Mouse (Mus musculus): ENCODE data around the gene Gm4952. TPM values are rescaled to one million over a fixed set of nuclear protein-coding genes. Genes with fewer than 3 reads are reported as not detected.

Gene Gm4952
- polyA plus RNA-seq, 1 experiment from 2014 or later: 0.10 TPM

- 85% methylated on average over 2 of the region's 2 CpGs for WGBS
- Histone ChIP-seq H3K4me1 (replicated peaks) (peaks cover 16% of the 10 kb centered on the region), H3K4me2 (no peak overlapping the region), H3K27ac (replicated peaks) (no peak overlapping the region), H3K27me3 (no peaks in the 10 kb centered on the region), H3K4me3 (no peak overlapping the region), H3K9me3 (no peaks in the 10 kb centered on the region), H3K36me3 (no peaks in the 10 kb centered on the region), H3K9ac (no peak overlapping the region)
- ATAC-seq (ENCODE audit: low FRiP score, low read depth): no peak
Measured at GRCm38 (mm10) chr19:12575514-12575913, 24.3 kb upstream of the Gm4952 start.

- Histone ChIP-seq H3K36me3 (no peaks in the 10 kb centered on the region), H3K4me2 (no peak overlapping the region), H3K4me3 (no peak overlapping the region), H3K9ac (no peak overlapping the region), H3K27ac (replicated peaks) (no peak overlapping the region), H3K27me3 (no peaks in the 10 kb centered on the region), H3K4me1 (replicated peaks) (peaks cover 16% of the 10 kb centered on the region), H3K9me3 (no peaks in the 10 kb centered on the region)
- no peak for ATAC-seq (ENCODE audit: low FRiP score, low read depth)
- 89% methylated on average over 2 of the region's 2 CpGs for WGBS
Measured at GRCm38 (mm10) chr19:12576639-12577038, 23.1 kb upstream of the Gm4952 start.

GRCm38 (mm10) chr19:12585310-12585709 is 14.5 kb upstream of the Gm4952 start:
- ATAC-seq (ENCODE audit: low FRiP score, low read depth): no peak
- Histone ChIP-seq H3K4me2 (no peak overlapping the region), H3K9me3 (no peaks in the 10 kb centered on the region), H3K4me1 (replicated peaks) (no peaks in the 10 kb centered on the region), H3K27ac (replicated peaks) (no peak overlapping the region), H3K4me3 (no peak overlapping the region), H3K9ac (no peak overlapping the region), H3K27me3 (no peaks in the 10 kb centered on the region), H3K36me3 (no peaks in the 10 kb centered on the region)
- 88% methylated on average over 4 of the region's 4 CpGs for WGBS

DNA sequence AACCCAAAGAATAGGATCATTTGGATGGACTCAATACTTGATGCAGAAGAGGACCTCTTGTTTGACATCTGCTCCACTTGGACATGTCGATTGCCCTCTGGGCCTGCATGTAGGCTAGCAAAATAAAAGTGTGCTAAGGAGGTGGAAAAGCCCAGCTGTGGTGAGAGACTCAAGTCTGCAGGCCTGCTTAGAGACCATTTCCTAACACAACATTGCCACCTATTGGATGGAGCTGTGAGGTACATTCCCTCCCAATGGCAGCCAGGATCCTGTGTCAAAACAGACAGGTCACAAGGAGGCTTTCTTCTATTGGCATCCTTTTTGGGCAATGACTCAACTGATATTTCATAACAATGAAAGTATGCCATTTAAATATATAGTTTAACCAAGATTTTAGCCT is 7.9 kb upstream of the Gm4952 start:
- Histone ChIP-seq H3K4me2 (no peak overlapping the region), H3K36me3 (no peaks in the 10 kb centered on the region), H3K9ac (no peak overlapping the region), H3K27me3 (no peaks in the 10 kb centered on the region), H3K4me3 (no peak overlapping the region), H3K4me1 (replicated peaks) (peaks cover 7% of the 10 kb centered on the region), H3K27ac (replicated peaks) (no peak overlapping the region), H3K9me3 (no peaks in the 10 kb centered on the region)
- ATAC-seq (ENCODE audit: low FRiP score, low read depth): 0 out of 2 replicates have a peak, but pooled peaks have one; percentile 27
- 16% methylated on average over 1 of the region's 1 CpGs for WGBS

DNA sequence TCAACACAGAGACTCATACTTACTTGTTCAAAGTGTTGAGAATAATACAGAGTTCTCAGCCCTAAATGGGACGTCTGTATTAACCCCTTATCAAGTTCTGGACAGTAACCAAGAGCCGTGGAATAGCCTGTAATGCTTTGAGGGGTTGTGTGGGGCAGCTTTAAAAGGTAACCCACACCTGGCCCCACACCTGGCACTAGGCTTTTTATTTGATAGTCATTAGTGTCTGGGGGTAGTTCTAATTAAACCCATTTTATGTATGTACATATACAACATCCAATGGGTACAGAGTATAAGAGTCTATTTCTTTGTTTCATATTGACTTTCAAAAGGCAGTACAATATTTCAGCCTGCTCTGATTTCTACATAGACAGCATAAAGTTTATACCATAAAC is 4.6 kb upstream of the Gm4952 start:
- WGBS: 59% methylated on average over 2 of the region's 2 CpGs
- no peaks in the 10 kb centered on the region for H3K27me3 ChIP-seq
- peaks cover 11% of the 10 kb centered on the region for H3K4me1 ChIP-seq (replicated peaks)
- no peaks in the 10 kb centered on the region for H3K36me3 ChIP-seq
- peak overlapping the region; percentile 83 for H3K4me3 ChIP-seq
- H3K4me2 ChIP-seq: peak overlapping the region; percentile 86
- no peaks in the 10 kb centered on the region for H3K9me3 ChIP-seq
- ATAC-seq (ENCODE audit: low FRiP score, low read depth): no peak
- peak overlapping the region; percentile 89 for H3K9ac ChIP-seq
- H3K27ac ChIP-seq (replicated peaks): peak overlapping the region; percentile 88

DNA sequence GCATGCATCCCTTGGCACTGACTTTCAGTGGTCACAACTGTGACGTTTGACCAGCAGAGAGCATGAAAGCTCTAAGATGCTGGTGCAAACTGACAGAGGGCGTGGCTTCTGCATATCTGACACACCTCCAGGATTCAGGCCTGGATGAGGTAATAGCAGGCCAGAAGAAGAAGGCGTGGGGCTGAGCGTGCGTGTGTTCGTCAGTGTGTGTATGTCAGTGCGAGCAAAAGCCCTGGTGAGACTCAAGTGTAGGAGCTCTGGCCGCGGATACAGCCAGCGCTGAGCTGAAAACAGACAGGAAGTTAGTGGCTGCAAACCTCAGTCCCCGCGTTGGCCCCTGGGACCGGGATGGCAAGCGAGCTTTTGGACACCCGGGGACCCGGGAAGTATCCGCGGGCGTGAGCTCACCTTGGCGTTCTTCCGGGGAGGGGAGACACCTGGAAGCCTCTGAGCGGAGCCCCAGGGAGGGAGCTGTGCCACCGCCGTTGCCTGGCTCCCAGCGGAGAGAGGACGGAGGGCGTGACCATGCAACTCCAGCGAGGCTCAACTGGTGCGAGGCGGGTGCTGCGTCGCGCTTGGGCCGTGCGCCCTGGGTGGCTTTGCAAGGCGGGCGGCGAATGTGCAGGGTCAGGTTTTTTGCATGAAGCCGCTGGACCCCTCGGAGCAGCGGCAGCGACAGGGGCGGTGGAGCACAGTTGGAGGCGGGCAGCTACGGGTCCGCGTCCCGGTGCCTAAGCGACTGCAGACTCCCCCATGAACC is 4.1 kb upstream of the Gm4952 start:
- peaks cover 11% of the 10 kb centered on the region for H3K4me1 ChIP-seq (replicated peaks)
- peak overlapping the region; percentile 83 for H3K4me3 ChIP-seq
- peak overlapping the region; percentile 86 for H3K4me2 ChIP-seq
- no peaks in the 10 kb centered on the region for H3K36me3 ChIP-seq
- no peaks in the 10 kb centered on the region for H3K9me3 ChIP-seq
- 1% methylated on average over 49 of the region's 49 CpGs for WGBS
- peak overlapping the region; percentile 89 for H3K9ac ChIP-seq
- no peaks in the 10 kb centered on the region for H3K27me3 ChIP-seq
- ATAC-seq (ENCODE audit: low FRiP score, low read depth): peak; percentile 96
- H3K27ac ChIP-seq (replicated peaks): peak overlapping the region; percentile 88

DNA sequence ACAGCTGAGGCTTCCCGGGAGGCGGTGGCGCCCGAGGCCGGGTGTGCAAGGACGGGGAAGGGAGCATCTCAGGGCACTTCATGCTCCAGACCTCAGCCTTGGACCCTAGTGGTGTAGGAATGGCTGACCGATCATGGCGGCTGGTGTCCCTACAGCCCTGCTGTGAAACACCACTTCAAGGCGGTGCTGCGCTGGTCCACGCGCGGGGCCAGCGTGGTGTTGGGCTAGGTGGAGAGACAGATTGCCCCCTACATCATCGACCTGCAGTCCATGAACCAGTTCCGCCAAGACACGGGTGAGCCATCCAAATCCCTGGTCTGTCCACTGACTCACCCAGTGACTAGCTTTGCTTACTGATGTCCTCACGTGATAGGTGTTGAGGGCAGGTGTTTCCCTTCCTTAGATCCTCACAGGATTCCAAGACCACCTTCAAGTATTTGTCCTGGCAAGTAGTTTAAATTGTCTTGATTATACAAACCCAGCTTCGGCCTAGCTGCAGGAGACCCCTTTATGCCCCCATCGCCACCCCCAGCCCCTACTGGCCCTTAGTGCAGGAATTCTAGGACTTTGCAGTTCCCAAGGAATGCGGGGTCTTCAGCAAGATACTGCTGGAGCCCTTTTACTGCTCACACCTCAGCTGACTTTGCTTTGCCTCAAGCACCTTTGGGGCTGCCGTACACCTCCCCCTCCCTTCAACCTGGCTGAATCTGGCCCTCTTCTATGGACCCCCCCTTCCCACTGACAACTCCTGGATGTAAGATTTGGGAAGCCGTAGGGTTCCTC is 3.3 kb upstream of the Gm4952 start:
- peak; percentile 57 for ATAC-seq (ENCODE audit: low FRiP score, low read depth)
- Histone ChIP-seq H3K27ac (replicated peaks) (peak overlapping the region; percentile 88), H3K36me3 (no peaks in the 10 kb centered on the region), H3K4me1 (replicated peaks) (peaks cover 11% of the 10 kb centered on the region), H3K27me3 (no peaks in the 10 kb centered on the region), H3K9me3 (no peaks in the 10 kb centered on the region), H3K9ac (peak overlapping the region; percentile 89), H3K4me2 (peak overlapping the region; percentile 86), H3K4me3 (peak overlapping the region; percentile 83)
- 17% methylated on average over 23 of the region's 23 CpGs for WGBS

- Histone ChIP-seq H3K4me1 (replicated peaks) (peaks cover 11% of the 10 kb centered on the region), H3K27me3 (no peaks in the 10 kb centered on the region), H3K9me3 (no peaks in the 10 kb centered on the region), H3K36me3 (no peaks in the 10 kb centered on the region), H3K4me3 (peak overlapping the region; percentile 83), H3K9ac (peak overlapping the region; percentile 89), H3K4me2 (peak overlapping the region; percentile 86), H3K27ac (replicated peaks) (peak overlapping the region; percentile 88)
- WGBS: 52% methylated on average over 3 of the region's 3 CpGs
- 0 out of 2 replicates have a peak, but pooled peaks have one; percentile 7 for ATAC-seq (ENCODE audit: low FRiP score, low read depth)
Measured at GRCm38 (mm10) chr19:12597073-12597405, 2.7 kb upstream of the Gm4952 start.

DNA sequence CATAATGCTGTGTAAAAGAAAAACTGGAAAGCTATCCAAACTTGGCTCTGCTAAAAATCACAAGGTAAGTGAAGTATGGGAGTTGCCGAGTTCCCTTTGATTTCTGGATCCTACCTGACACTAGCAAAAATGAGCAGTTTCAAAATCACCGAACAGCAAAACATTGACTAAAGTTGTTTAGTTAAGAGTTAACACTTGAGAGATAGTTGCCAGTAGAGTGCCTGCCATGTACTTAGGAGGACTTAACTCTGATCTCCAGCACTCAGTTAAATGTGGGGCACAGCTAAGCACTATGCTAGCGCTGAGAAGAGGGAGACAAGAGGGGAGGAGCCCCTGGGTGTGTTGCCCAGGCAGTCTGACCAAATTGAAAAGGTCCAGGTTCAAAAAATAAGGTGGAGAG is 1.1 kb upstream of the Gm4952 start:
- H3K4me1 ChIP-seq (replicated peaks): peaks cover 11% of the 10 kb centered on the region

GRCm38 (mm10) chr19:12600684-12601480 is 1.1 kb downstream of the Gm4952 start:
- Histone ChIP-seq H3K4me3 (no peak overlapping the region), H3K9ac (no peak overlapping the region), H3K27ac (replicated peaks) (no peak overlapping the region), H3K4me1 (replicated peaks) (peaks cover 11% of the 10 kb centered on the region), H3K27me3 (no peaks in the 10 kb centered on the region), H3K36me3 (no peaks in the 10 kb centered on the region), H3K9me3 (no peaks in the 10 kb centered on the region), H3K4me2 (no peak overlapping the region)
- 18% methylated on average over 2 of the region's 2 CpGs for WGBS
- ATAC-seq (ENCODE audit: low FRiP score, low read depth): no peak

More for the DNA sequence above, 1.1 kb upstream of the Gm4952 start:
- no peak overlapping the region for H3K4me3 ChIP-seq
- no peaks in the 10 kb centered on the region for H3K36me3 ChIP-seq
- WGBS: 81% methylated on average over 3 of the region's 3 CpGs
- H3K4me2 ChIP-seq: no peak overlapping the region
- no peak overlapping the region for H3K9ac ChIP-seq
- H3K9me3 ChIP-seq: no peaks in the 10 kb centered on the region
- H3K27ac ChIP-seq (replicated peaks): no peak overlapping the region
- ATAC-seq (ENCODE audit: low FRiP score, low read depth): no peak
- H3K27me3 ChIP-seq: no peaks in the 10 kb centered on the region

DNA sequence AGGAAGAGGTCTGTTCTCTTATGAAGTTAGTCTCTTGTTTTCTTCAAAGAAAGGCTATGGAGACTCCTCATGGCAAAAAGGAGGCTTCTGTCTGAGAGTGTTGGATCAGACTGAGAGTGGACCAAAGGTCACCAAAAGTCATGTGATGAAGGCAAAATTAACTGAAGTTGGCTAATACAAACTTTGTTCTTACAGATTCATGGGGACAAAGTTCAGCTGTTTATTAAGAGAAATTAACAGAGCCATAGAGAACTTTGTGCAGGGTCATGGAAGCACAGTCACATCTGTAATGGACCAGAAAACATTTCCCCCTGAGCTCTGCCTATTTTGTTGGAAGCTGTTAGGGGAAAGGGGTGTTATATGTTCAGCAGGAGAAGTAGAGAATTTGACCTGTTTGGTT is 8.6 kb downstream of the Gm4952 start:
- Histone ChIP-seq H3K27me3 (no peaks in the 10 kb centered on the region), H3K4me1 (replicated peaks) (no peaks in the 10 kb centered on the region), H3K36me3 (no peaks in the 10 kb centered on the region), H3K4me2 (no peak overlapping the region), H3K4me3 (no peak overlapping the region), H3K9ac (no peak overlapping the region), H3K9me3 (no peaks in the 10 kb centered on the region), H3K27ac (replicated peaks) (no peak overlapping the region)
- ATAC-seq (ENCODE audit: low FRiP score, low read depth): no peak

- WGBS: 86% methylated on average over 1 of the region's 1 CpGs
- Histone ChIP-seq H3K9me3 (no peaks in the 10 kb centered on the region), H3K4me3 (no peak overlapping the region), H3K9ac (no peak overlapping the region), H3K4me1 (replicated peaks) (no peaks in the 10 kb centered on the region), H3K4me2 (no peak overlapping the region), H3K27me3 (no peaks in the 10 kb centered on the region), H3K27ac (replicated peaks) (no peak overlapping the region), H3K36me3 (no peaks in the 10 kb centered on the region)
- no peak for ATAC-seq (ENCODE audit: low FRiP score, low read depth)
Measured at GRCm38 (mm10) chr19:12613646-12614045, 13.9 kb downstream of the Gm4952 start.

Data from hindbrain, embryonic 15.5 days (tissue).